ENCODE assay signal across 24 mouse cellular contexts in genomic region chr8:78807283-78807682, GRCm38 (mm10). TPM values are rescaled to one million over a fixed set of nuclear protein-coding genes. Genes with fewer than 3 reads are reported as not detected.
DNase-seq lines count a peak whose midpoint lies in the region; ATAC-seq lines count a peak whose summit lies in the region.
"Had no signal": no experiment of that assay in that cellular context is flagged by ENCODE, and none has a peak within 500 bp of the region (broad histone marks: within the 10 kb centered on the region; RNA-seq: fewer than 3 reads in every experiment).

No protein-coding gene starts in this region.

- ATAC-seq in megakaryocyte progenitor cell, adult 5-6 weeks (replicated peaks; ENCODE audit: poor library complexity), result peak; percentile 64
- ATAC-seq: CD4-positive, CD25-positive, alpha-beta regulatory T cell, adult 4 months; forebrain, embryonic 13.5 days; inflammation-experienced regulatory T-cells, adult 6 months; midbrain, embryonic 15.5 days had no signal

- intact Hi-C loops in heart, postnatal 25 days (cut with DNase I), result no loop called here
- intact Hi-C loops in left cerebral cortex, postnatal 36 days (cut with DNase I), result no loop called here

- DNase-seq in heart, adult 11 months, result peak; percentile 64
- no peak for DNase-seq in heart, postnatal 25 days (ENCODE audit: low spot score)
- DNase-seq in adrenal gland, adult 8-10 months, result peak; percentile 36
- DNase-seq in adrenal gland, postnatal 36 days, result peak; percentile 55 to 62
- no peak for DNase-seq in right cerebral cortex, adult 18-20 months
- DNase-seq in left cerebral cortex, postnatal 36 days (ENCODE audit: low spot score in 2 of 2), result no peak
- no peak for DNase-seq in T-cell, adult 2 months (ENCODE audit: low spot score)
- DNase-seq: cerebellum, adult 18-20 months; cerebellum, postnatal 36 days; embryo, embryonic 11 days; gastrocnemius, postnatal 36 days; heart, postnatal 4 days; kidney, postnatal 25 days; left cerebral cortex, postnatal 4 days; lung, embryonic 14.5 days; lung, postnatal 36 days; right cerebral cortex, postnatal 14 days; spleen, adult 18-20 months; thymus, postnatal 14 days had no signal

RNA-seq across cellular contexts. Expression of gene Lsm6, which starts 13.7 kb away (rescaled TPM):
- total RNA-seq in heart, postnatal 25 days (2021), result 10 to 100 TPM; 58.6 to 60.7 TPM
- total RNA-seq in adrenal gland, adult 8-10 months (2022), result 100 to 1,000 TPM; 129 to 159 (median 151) TPM
- total RNA-seq in adrenal gland, postnatal 36 days (2021), result 100 to 1,000 TPM; 147 to 148 TPM
- 208 and 211 TPM in 2 replicates for total RNA-seq in megakaryocyte progenitor cell, adult 5-6 weeks (2015)
- 214 and 218 TPM in 2 replicates for total RNA-seq in megakaryocyte progenitor cell, adult 5-6 weeks (2017)
- 10 to 100 TPM; 49.1 to 56.8 TPM for total RNA-seq in left cerebral cortex, postnatal 36 days (2021)

Comparison
In these comparisons a context has a peak if more than half of its experiments do, and no peak if none do; other contexts are left out.
1. DNase-seq: peak in heart, adult 11 months (single experiment), adrenal gland, adult 8-10 months (single experiment) and adrenal gland, postnatal 36 days (2 of 2); none in heart, postnatal 25 days (single experiment), right cerebral cortex, adult 18-20 months (single experiment), left cerebral cortex, postnatal 36 days (0 of 2) and T-cell, adult 2 months (single experiment).